Mouse (Mus musculus) CD4-positive, CD25-positive, alpha-beta regulatory T cell, adult 2 months (primary cell): ENCODE measurements around the gene Pnkd.
"Not testable (repeated sequence)": the region's sequence is repeated elsewhere in the genome, so short reads cannot be mapped to it uniquely, and the experiment has no call there.

Experiments used
- DNase-seq: peaks from one replicate; pipeline ENCODE4 v3.0.0-alpha.2; 2012; ENCODE audit warnings: low read depth, low spot score

Gene Pnkd

GRCm38 (mm10) chr1:74329899-74330431 is 45.2 kb downstream of the Pnkd start:
- no peak for DNase-seq

- DNase-seq = no peak
These were observed 46.4 kb downstream of the Pnkd start for GRCm38 (mm10) chr1:74331046-74331681.

- DNase-seq = peak; percentile 98
These were observed 47.6 kb downstream of the Pnkd start for GRCm38 (mm10) chr1:74332241-74332763.

- no peak for DNase-seq
These were observed 48.2 kb downstream of the Pnkd start for GRCm38 (mm10) chr1:74332930-74333329.

- DNase-seq = no peak
These were observed 49.9 kb downstream of the Pnkd start for GRCm38 (mm10) chr1:74334607-74335006.

- no peak for DNase-seq
These were observed 50.3 kb downstream of the Pnkd start for GRCm38 (mm10) chr1:74335033-74335432.

- no peak for DNase-seq
These were observed 50.9 kb downstream of the Pnkd start for GRCm38 (mm10) chr1:74335436-74336170.

GRCm38 (mm10) chr1:74337241-74337771 is 52.6 kb downstream of the Pnkd start:
- no peak for DNase-seq

GRCm38 (mm10) chr1:74338013-74338412 is 53.3 kb downstream of the Pnkd start:
- DNase-seq = no peak

- no peak for DNase-seq
These were observed 53.9 kb downstream of the Pnkd start for GRCm38 (mm10) chr1:74338626-74339025.

GRCm38 (mm10) chr1:74339917-74340316 is 55.2 kb downstream of the Pnkd start:
- DNase-seq = no peak

GRCm38 (mm10) chr1:74340361-74340764 is 55.6 kb downstream of the Pnkd start:
- no peak for DNase-seq

GRCm38 (mm10) chr1:74340992-74341391 is 56.3 kb downstream of the Pnkd start:
- DNase-seq = not testable (repeated sequence)

GRCm38 (mm10) chr1:74341898-74342297 is 57.2 kb downstream of the Pnkd start:
- DNase-seq = peak; percentile 15

GRCm38 (mm10) chr1:74342308-74342707 is 57.6 kb downstream of the Pnkd start:
- DNase-seq = no peak

GRCm38 (mm10) chr1:74343161-74343560 is 58.4 kb downstream of the Pnkd start:
- no peak for DNase-seq

GRCm38 (mm10) chr1:74344163-74344916 is 59.6 kb downstream of the Pnkd start:
- DNase-seq = no peak

GRCm38 (mm10) chr1:74351185-74351769 is 66.5 kb downstream of the Pnkd start:
- DNase-seq = peak; percentile 25

- no peak for DNase-seq
These were observed 67.9 kb downstream of the Pnkd start for GRCm38 (mm10) chr1:74352532-74353096.

GRCm38 (mm10) chr1:74353453-74354229 is 68.9 kb downstream of the Pnkd start:
- DNase-seq = no peak
